Mouse (Mus musculus) liver, embryonic 14.5 days (tissue): Measurements from ENCODE around the gene Ccdc125. TPM values are rescaled to one million over a fixed set of nuclear protein-coding genes. Genes with fewer than 3 reads are reported as not detected.
A peak's percentile ranks its signal among the peaks of the same experiment; 100 is the strongest.
"Not testable (repeated sequence)": the region's sequence is repeated elsewhere in the genome, so short reads cannot be mapped to it uniquely, and the experiment has no call there.

Experiments
- ATAC-seq: fragments of 200-750 bp; cut with Nextera tagmentation; 2 replicates; pipeline ENCODE4 v1.8.0; 2017; ENCODE audit warnings: moderate number of reproducible peaks, mild to moderate bottlenecking, moderate library complexity; ENCODE audit not compliant: insufficient read depth
- DNase-seq, 3 experiments: peaks; one replicate each; pipeline ENCODE4 v3.0.0-alpha.2; 2012 to 2013; ENCODE audit warnings: low read depth in 3 of 3, low spot score in 3 of 3
- H3K27ac ChIP-seq: fragments of 300-500 bp; sonication (generic); 2 replicates; pipeline ENCODE4 v1.5.1; 2014; ENCODE audit warnings: moderate library complexity, mild to moderate bottlenecking, control low read depth, inconsistent platforms
- H3K27me3 ChIP-seq: fragments of 300-500 bp; sonication (generic); 2 replicates; pipeline ENCODE4 v1.6.1; 2014; ENCODE audit warnings: mild to moderate bottlenecking, low read length, moderate library complexity; ENCODE audit not compliant: control insufficient read depth, insufficient read depth
- H3K36me3 ChIP-seq: fragments of 300-500 bp; sonication (generic); replicated peaks from 2 replicates; pipeline ENCODE4 v1.6.1; 2014; ENCODE audit warnings: low read depth; ENCODE audit not compliant: control insufficient read depth, insufficient read depth
- H3K4me1 ChIP-seq, 2 experiments: fragments of 200-500 bp in 1 of 2; fragments of 300-500 bp in 1 of 2; sonication (generic) in 1 of 2; replicated peaks; 2 replicates each; pipeline ENCODE4 v1.6.1; 2012 to 2014; ENCODE audit warnings: antibody characterized with exemption in 1 of 2, inconsistent platforms in 1 of 2, low read length in 1 of 2; ENCODE audit not compliant: control insufficient read depth in 2 of 2, insufficient read depth in 2 of 2
- H3K4me2 ChIP-seq: fragments of 300-500 bp; sonication (generic); 2 replicates; pipeline ENCODE4 v1.6.1; 2014; ENCODE audit warnings: low read depth, mild to moderate bottlenecking, control low read depth, moderate library complexity
- H3K4me3 ChIP-seq, 2 experiments: fragments of 200-500 bp in 1 of 2; fragments of 300-500 bp in 1 of 2; sonication (generic) in 1 of 2; 2 replicates each; pipeline ENCODE4 v1.5.1; 2012 to 2014; ENCODE audit warnings: low read depth in 2 of 2, low read length in 2 of 2, mild to moderate bottlenecking in 2 of 2, control low read depth in 1 of 2, inconsistent platforms in 1 of 2, moderate library complexity in 1 of 2; ENCODE audit not compliant: insufficient read depth in 1 of 2
- H3K9ac ChIP-seq: fragments of 300-500 bp; sonication (generic); replicated peaks from 2 replicates; pipeline ENCODE4 v1.6.1; 2014; ENCODE audit warnings: mild to moderate bottlenecking, control low read depth, moderate library complexity
- H3K9me3 ChIP-seq: fragments of 300-500 bp; sonication (generic); 2 replicates; pipeline ENCODE4 v1.6.1; 2016; ENCODE audit warnings: low read length, mixed read lengths; ENCODE audit not compliant: control insufficient read depth
- CTCF ChIP-seq: IDR thresholded peaks from 2 replicates; pipeline ENCODE4 v1.5.1; 2016; ENCODE audit warnings: antibody characterized with exemption, low read depth, control low read depth
- EP300 ChIP-seq: IDR thresholded peaks from 2 replicates; pipeline ENCODE4 v1.6.1; 2016; ENCODE audit warnings: antibody characterized with exemption, low read depth
- WGBS: fragments of 180-500 bp; shearing (Covaris S2); extraction: QIAGEN DNeasy Blood & Tissue Kit; methylation state at CpG from one replicate; pipeline ENCODE4 v1.1.7; 2014; ENCODE audit not compliant: insufficient replicate concordance; 5-methylcytosine and 5-hydroxymethylcytosine counted together
- polyA plus RNA-seq, 2 experiments: library from polyadenylated mRNA; depleted of rRNA in 1 of 2; stranded (reverse) in 1 of 2; unstranded in 1 of 2; fragments of >200 nt; fragmentation: Nextera tagmentation in 1 of 2; extraction: Ambion mirVana in 1 of 2; gene quantifications; 2 replicates each; pipeline versions ENCODE4 v1.2.1 to v1.2.3; 2012 to 2014

Gene Ccdc125
- polyA plus RNA-seq, 2 experiments: 3.7 to 4.2 TPM

DNA sequence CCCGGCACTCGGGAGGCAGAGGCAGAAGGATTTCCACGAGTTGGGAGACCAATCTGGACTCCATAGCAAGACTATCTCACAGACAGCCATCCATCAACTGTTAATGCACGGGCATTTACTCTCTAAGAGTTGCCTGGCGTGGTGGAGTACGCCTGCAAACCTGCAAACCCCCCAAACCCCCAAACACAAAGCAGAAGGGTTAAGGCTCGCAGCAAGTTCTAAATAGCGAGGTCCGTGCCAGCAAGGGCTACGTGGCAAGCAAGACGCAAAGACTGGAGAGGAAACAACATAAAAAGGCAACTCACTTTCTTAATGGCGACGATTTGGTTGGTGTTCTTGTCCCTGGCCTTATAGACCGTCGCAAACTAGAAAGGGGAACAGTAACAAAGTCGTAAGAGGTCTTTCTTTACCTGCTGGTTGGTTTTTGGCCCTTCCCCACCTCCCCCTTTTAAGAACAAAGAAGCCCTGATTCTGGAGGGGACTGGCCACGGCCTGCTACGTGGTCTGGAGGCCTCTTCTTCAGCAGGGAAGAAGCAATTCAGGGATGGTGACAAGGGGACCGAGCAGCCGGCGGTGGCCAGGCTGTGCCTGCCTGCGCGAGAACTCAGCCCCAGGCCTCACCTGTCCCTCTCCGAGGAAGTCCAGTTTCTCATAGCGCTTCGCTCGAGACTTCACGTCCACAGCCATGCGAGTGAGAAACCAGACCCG lies 60.8 kb downstream of the Ccdc125 start:
- H3K9ac ChIP-seq: peak overlapping the region; percentile 89
- peak overlapping the region; percentile 84 for H3K4me2 ChIP-seq
- TF ChIP-seq CTCF (no peak), EP300 (no peak)
- H3K27me3 ChIP-seq: no peaks in the 10 kb centered on the region
- peak overlapping the region; percentile 71 to 80 for H3K4me3 ChIP-seq
- peak; percentile 82 for ATAC-seq
- 1% methylated on average over 30 of the region's 30 CpGs for WGBS
- H3K36me3 ChIP-seq: peaks cover 7% of the 10 kb centered on the region
- no peaks in the 10 kb centered on the region for H3K9me3 ChIP-seq
- H3K27ac ChIP-seq: peak overlapping the region; percentile 64
- no peak for DNase-seq
- peaks cover 10 to 15% of the 10 kb centered on the region in 2 experiments for H3K4me1 ChIP-seq

DNA sequence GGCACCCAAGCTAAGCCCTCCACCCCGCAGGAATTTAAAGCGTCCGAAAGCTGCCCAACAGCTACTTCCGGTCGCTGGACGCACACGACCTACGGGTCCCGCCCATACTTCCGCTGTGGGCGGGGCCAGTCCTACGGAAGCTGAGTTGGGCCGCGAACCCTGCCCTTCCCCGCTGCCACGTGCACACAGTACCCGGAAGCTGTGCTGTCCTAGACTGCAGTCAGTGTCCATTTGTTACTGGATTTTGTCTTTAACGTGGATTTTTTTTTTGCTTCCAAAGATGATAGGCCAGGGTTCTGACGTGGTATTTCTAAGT lies 61.3 kb downstream of the Ccdc125 start, which contains the start of gene Cdk7:
Cdk7 (minus strand) TSS at position 79 of the 316 bp plus-strand sequence.
- Histone ChIP-seq H3K36me3 (peaks cover 7% of the 10 kb centered on the region), H3K27me3 (no peaks in the 10 kb centered on the region), H3K4me2 (peak within 1 kb of the TSS; percentile 84), H3K9ac (peak within 1 kb of the TSS; percentile 89), H3K4me1 (peaks cover 8 to 13% of the 10 kb centered on the region in 2 experiments), H3K9me3 (no peaks in the 10 kb centered on the region), H3K4me3 (peak within 1 kb of the TSS; percentile 71 to 80), H3K27ac (peak within 1 kb of the TSS; percentile 64)
- DNase-seq (peak; percentile 86 to 88 (median 87)), ATAC-seq (peak; percentile 99)
- 0% methylated on average over 19 of the region's 19 CpGs for WGBS
- TF ChIP-seq CTCF (no peak), EP300 (no peak; the same call in 1 of the 2 replicates)

DNA sequence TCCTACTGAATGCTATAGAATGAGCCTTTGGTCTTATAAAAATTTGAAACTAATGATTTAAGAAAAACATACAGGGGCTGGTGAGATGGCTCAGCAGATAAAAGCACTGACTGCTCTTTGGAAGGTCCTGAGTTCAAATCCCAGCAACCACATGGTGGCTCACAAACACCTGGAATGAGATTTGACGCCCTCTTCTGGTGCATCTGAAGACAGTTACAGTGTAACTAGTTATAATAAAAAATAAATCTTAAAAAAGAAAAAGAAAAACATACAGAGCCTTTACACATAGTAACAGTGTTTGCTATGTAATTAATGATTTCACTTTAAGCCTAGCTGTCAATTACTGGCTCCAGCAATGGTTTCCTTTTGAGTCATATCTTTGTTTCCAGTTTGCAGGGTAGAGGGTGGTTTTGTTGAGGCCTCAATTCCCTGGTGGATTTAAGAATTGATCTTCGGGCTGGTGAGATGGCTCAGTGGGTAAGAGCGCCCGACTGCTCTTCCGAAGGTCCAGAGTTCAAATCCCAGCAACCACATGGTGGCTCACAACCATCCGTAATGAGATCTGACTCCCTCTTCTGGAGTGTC lies 62.0 kb downstream of the Ccdc125 start:
- not testable (repeated sequence) for H3K4me3 ChIP-seq, H3K27ac ChIP-seq, ATAC-seq, H3K27me3 ChIP-seq, DNase-seq, H3K9me3 ChIP-seq, H3K9ac ChIP-seq
- Histone ChIP-seq H3K4me1 (peaks cover 8 to 10% of the 10 kb centered on the region in 2 experiments), H3K4me2 (peak overlapping the region; percentile 57), H3K36me3 (peaks cover 11% of the 10 kb centered on the region)
- WGBS: 79% methylated on average over 5 of the region's 6 CpGs

GRCm38 (mm10) chr13:100732756-100733155 lies 63.2 kb downstream of the Ccdc125 start:
- H3K9ac ChIP-seq: no peak overlapping the region
- ATAC-seq: no peak

DNA sequence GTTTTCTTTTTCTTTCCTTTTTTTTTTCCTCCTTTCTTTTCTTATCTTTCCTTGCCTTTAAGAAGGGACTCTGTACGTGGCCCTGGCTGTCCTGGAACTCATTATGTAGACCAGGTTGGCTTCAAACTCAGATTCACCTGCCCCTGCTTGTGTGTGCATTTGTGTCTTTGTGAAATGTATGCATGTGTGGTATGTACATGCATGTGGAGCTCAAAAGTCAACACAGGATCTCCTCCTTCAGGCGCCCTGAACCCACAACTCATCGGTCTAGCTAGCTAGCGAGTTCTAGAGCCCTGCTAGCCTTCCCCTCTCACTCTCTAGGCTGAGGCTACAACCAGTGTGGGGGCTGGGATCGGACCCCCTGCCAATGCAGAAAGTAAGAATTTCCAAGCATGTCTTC lies 73.3 kb downstream of the Ccdc125 start:
- WGBS: 75% methylated on average over 5 of the region's 5 CpGs
- ATAC-seq (no peak), DNase-seq (no peak)
- Histone ChIP-seq H3K4me3 (peak overlapping the region; percentile 33 to 81; a peak in 3 of 4 replicates), H3K36me3 (peaks cover 7% of the 10 kb centered on the region), H3K4me2 (peak overlapping the region; percentile 84), H3K4me1 (peaks cover 13 to 32% of the 10 kb centered on the region in 2 experiments), H3K9me3 (no peaks in the 10 kb centered on the region), H3K9ac (peak overlapping the region; percentile 45), H3K27ac (peak overlapping the region; percentile 32), H3K27me3 (no peaks in the 10 kb centered on the region)
- TF ChIP-seq EP300 (no peak), CTCF (no peak)

More at GRCm38 (mm10) chr13:100732756-100733155, 63.2 kb downstream of the Ccdc125 start:
- Histone ChIP-seq H3K27ac (no peak overlapping the region), H3K36me3 (peaks cover 16% of the 10 kb centered on the region), H3K4me2 (no peak overlapping the region), H3K27me3 (no peaks in the 10 kb centered on the region), H3K9me3 (no peaks in the 10 kb centered on the region), H3K4me1 (peaks cover 8 to 9% of the 10 kb centered on the region in 2 experiments), H3K4me3 (no peak overlapping the region)
- DNase-seq: no peak
- WGBS: 86% methylated on average over 2 of the region's 2 CpGs
- TF ChIP-seq CTCF: no peak
- TF ChIP-seq EP300: no peak
